Mouse (Mus musculus) testis, postnatal 14 days (tissue): ENCODE results near the gene Ckmt2.

Experiments used
- DNase-seq: peaks from one replicate; pipeline ENCODE4 v3.0.0; 2021; ENCODE audit warnings: low spot score

Ckmt2 gene

GRCm38 (mm10) chr13:91868577-91868976, 8.1 kb downstream of the Ckmt2 start:
- DNase-seq: no peak

GRCm38 (mm10) chr13:91858835-91859234, 17.9 kb downstream of the Ckmt2 start:
- no peak for DNase-seq

GRCm38 (mm10) chr13:91857427-91857826, 19.3 kb downstream of the Ckmt2 start:
- peak; percentile 34 for DNase-seq

- DNase-seq: no peak
Observed at GRCm38 (mm10) chr13:91854412-91854811, 22.3 kb downstream of the Ckmt2 start.

- no peak for DNase-seq
Observed at GRCm38 (mm10) chr13:91827876-91828275, 48.8 kb downstream of the Ckmt2 start.

GRCm38 (mm10) chr13:91826066-91826465, 50.6 kb downstream of the Ckmt2 start:
- DNase-seq: no peak

GRCm38 (mm10) chr13:91824845-91825550, 51.7 kb downstream of the Ckmt2 start:
- no peak for DNase-seq

- no peak for DNase-seq
Observed at GRCm38 (mm10) chr13:91823735-91824134, 53.0 kb downstream of the Ckmt2 start.

- no peak for DNase-seq
Observed at GRCm38 (mm10) chr13:91814670-91815069, 62.0 kb downstream of the Ckmt2 start.

- no peak for DNase-seq
Observed at GRCm38 (mm10) chr13:91809476-91809875, 67.2 kb downstream of the Ckmt2 start.

- DNase-seq: no peak
Observed at GRCm38 (mm10) chr13:91807874-91808575, 68.7 kb downstream of the Ckmt2 start.

- DNase-seq: peak; percentile 87
Observed at GRCm38 (mm10) chr13:91807155-91807839, 69.4 kb downstream of the Ckmt2 start, which contains the start of gene Zcchc9. TSS of gene Zcchc9 (minus strand) at chr13:91807705.
